Mouse (Mus musculus) Muller cell, postnatal 12 days (primary cell): ENCODE measurements around the gene Nanp.

Experiments
- DNase-seq: peaks from one replicate; pipeline ENCODE4 v3.0.0-alpha.2; 2015; ENCODE audit errors: inconsistent ontology term

The Nanp gene

DNA sequence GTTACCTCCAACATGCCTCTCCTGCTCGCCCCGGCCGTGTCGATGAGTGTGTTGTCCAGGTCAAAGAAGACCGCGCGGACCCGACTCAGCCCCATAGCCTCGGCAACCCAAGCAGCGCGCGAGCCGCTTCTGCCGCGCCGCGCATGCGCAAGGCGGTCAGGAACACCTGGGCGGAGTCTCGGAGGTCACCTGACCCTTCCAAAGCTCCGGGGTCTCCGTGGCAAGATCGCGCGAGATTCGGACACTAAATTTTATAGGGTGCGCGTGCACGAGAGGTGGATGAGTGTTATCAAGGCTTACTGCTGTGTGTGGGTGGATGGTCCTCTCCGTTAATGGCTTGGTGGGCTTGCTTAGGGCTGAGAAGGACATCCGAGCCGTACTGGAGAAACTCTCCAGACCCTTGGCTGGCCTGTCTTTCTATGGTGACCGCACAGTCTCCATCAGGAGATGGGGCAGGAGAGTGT lies at the start of gene Nanp, which contains the start of gene Ninl:
Nanp (minus strand) TSS at position 167 of the 464 bp plus-strand sequence.
Ninl (minus strand) TSS at position 151 of the 464 bp plus-strand sequence.
- DNase-seq = peak; percentile 94

DNA sequence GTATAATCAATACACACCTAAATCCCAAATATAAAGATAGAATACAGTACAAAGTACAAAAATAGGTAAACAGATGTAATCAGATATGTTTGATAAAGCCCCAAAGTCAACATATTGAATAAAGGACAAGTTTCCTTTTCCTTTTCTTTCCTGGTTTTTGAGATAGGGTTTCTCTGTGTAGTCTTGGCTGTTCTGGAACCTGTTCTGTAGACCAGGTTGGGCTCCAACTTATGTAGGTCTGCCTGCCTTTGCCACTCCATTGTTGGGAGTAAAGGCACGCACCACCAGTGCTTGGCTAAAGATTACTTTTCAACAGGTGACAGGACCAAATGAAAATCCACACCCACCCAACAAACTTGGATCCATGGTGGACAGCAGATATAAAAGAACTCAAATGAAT lies 17.4 kb upstream of the Nanp start:
- DNase-seq = no peak

DNA sequence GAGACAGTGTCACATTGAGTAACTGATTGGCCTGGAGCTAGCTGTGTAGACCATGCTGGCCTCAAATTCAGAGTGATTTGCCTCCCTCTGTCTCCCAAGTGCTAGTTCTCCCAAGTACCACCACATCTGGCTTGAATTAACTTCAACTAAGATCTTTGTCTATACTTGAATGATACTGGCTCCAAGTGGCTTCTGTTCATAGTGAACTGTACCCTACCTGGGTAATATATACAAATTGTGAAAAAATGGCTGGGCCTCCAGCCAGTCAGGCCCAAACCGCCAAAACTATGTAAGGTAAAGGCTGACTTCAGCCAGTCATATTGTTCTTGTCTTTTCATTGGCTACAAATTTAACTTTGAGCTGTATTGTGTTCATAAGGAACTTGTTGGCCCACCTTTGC lies 1.2 kb upstream of the Nanp start:
- no peak for DNase-seq

DNA sequence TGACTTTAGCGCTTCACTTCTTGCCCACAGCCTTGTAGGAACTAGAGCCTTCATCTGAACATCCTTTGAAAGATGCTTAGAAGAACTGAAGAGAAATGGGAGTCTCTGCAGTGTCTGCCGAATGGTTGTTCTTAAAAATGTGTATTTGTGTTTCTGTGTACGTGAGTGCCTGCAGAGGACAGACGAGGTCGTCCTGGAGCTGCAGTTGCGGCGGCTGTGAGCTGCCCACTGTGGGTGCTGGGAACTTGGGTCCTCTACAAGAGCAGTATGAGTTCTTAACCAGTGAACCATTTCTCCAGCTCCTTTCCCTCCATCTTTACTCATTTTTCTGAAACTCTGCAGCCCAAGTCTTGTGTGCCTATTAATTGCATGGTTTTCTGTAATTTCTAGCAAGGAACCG lies 528 bp upstream of the Nanp start:
- DNase-seq = no peak

DNA sequence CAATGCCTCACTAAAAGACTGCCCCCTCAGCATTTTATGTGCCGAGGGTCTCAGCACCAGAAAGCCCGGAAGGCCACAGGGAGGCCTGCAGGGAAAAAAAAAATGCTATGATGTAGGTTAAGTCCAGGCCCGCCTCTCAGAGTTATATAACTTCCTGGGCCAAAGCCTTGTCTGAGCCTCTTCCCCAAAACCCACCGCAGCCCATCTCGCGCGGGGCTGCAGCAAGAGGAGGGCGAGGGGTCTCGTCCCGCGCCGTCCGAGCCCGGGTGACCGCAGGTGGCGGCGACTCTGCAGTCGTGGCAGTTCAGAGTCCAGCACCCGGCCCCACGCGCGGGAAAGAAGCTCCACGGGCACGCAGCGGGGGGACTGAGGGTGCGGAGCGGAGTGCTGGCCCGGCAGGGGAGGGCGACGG lies 381 bp downstream of the Nanp start:
- DNase-seq = peak; percentile 72

DNA sequence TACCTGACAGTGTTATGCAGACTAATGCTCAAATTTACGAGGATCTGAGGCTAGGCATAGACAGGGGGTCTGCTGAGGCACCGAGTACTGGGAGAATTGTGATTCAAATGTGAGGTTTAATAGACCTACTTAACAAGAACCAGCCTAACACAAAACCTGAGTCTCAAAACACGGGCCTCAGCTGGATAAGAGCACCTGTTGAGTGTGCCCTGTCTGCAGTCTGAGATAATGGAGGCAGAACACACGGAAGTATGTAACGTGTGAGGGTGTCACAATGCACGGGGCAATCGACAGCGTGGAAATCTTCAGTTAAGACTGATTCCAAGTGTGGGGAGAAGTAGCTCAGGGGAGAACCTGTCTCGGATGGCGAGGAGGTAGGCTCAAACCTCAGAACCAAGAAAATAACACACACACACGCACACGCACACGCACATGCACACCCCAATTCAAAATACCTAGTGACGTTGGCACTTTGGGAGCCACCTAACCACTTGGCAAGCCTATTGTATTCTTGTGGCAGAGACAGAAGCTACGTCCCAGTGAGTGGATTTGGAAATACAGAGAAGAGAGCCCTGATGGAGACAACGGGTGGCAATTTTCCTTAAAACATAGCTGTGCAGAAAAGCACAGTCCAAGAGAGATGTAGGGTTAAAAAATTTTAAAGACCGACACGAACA lies 1.2 kb downstream of the Nanp start:
- DNase-seq = peak; percentile 14

DNA sequence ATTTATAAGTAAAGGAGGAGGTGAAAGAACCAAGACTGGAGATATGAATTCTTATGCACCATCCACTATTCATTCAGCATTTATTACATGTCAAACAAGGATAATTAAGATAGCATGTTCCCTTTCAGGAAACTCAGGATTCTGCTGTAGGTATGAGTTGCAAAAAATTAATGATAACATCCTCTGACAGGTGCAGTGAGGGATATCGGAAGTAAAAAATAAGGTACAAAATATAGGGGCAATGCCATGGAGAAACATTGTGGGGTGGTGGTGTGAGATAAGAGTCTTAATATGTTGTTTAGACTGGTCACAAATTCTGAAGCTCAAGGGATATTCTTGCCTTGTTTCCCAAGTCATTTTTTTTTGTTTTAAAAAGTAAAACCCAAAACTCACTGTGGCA lies 1.9 kb downstream of the Nanp start:
- DNase-seq = no peak

DNA sequence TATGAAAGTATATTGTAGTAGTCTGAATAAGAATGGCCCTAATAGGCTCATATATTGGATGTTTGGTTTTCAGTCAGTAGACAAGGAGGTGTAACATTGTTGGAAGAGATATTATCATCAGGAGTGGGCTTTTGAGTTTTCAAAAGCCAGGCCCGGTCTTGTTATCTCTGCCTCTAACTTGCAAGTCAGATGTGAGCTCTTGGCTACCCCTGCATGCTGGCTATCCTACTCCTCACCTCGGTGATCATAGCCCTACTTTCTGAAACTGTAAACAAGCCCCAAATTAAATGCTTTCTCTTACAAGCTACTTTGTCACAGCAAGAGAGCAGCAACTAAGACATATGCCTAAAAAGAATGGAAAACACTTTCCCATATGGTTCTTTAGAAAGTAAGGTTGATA lies 2.5 kb downstream of the Nanp start:
- no peak for DNase-seq

DNA sequence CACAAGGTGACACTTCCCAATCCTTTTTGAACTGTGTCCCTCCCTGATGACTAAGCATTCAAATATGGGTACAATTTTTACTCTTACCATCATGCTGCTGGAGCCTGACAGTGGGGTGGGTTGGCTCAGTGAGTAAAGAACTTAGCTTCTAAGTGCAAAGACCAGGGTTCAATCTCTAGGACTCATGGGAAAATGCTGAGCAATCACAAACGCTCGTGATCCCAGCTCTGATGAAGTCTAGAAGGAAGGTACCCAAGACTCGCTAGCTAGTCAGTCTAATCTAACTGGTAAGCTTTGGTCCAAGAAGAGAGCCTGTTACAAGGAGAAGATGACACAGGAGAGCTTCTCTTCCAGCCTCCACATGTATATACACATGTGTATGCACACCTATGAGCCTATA lies 4.8 kb downstream of the Nanp start:
- DNase-seq = no peak

DNA sequence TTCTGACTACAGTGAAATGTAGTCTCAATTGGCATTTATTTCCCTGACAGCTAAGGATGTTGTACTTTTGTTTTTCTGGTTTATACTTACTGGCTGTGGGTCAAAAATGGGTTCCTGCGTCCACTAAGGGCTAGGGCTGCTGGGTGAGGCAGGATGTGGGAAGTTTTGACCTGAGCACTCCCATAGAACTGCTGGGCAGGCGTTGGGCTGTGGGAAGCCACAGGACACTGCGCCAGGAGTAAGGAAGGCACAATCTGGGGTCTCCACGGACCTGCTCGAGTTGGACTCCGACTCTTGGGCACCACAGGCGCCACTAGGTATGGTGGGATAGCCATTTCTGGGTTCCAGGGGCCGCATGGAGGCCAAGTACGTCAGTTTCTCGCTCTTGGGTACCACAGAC lies 18.0 kb downstream of the Nanp start:
- no peak for DNase-seq

DNA sequence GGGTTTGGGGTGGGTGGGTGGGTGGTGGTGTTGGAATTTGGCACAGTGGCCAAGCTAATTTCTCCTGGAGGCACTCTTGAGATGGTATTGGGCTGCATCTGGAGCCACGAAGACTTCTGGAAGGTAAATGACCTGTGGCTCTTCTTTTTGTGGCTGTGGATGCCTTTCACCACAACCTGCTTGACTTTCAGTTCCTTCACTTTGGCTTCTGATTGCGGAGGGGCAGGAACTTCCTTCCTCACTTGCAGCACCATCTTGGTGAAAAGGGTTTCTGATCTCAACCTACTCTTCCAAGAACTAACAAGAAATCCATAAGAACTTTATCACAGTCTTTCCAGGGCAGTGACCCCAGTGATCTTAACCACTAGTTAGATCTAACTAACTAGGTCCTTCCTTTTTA lies 23.9 kb downstream of the Nanp start:
- no peak for DNase-seq

DNA sequence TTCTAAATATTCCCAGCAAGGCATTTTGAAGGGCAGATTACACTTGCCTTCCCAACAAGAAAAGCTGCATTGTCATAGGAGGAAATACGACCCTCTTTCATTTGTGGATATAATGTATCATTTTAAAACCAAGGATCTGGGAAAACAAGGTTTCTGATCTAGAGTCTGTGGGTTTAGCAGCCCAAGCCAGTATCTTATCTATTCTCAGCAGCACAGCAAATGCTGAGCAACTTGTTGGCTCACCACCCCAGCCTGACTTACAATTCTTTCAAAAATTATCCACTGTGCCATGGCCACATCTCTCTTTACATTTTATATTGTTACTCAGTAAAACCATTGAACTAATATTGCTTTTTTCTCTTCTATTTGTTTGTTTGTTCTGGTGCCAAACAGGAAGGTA lies 27.9 kb downstream of the Nanp start:
- DNase-seq = no peak

DNA sequence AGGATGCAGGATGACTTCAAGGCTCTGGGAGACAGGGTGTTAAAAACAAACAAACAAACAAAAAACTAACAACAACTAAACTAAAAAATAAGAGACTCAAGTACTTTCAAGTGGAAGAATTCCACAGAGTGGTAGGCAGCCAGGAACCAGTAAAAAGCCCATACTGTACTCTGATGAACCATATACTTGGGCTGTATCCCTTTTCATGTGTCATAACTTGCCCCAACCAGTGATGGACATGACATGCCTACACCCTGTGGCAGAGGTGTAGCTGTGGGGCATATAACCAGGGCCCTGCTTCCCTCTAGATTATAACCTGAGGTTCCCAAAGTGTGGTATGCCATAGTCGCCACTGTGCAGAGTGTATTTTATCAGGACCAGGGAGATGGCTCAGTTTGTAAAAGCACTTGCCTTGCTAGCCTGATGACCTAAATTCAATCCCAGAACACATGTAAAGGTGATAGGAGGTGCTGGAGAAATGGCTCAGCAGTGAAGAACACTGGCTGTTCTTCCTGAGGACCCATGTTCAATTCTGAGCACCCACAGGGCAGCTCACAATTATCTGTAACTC lies 29.6 kb downstream of the Nanp start:
- no peak for DNase-seq

DNA sequence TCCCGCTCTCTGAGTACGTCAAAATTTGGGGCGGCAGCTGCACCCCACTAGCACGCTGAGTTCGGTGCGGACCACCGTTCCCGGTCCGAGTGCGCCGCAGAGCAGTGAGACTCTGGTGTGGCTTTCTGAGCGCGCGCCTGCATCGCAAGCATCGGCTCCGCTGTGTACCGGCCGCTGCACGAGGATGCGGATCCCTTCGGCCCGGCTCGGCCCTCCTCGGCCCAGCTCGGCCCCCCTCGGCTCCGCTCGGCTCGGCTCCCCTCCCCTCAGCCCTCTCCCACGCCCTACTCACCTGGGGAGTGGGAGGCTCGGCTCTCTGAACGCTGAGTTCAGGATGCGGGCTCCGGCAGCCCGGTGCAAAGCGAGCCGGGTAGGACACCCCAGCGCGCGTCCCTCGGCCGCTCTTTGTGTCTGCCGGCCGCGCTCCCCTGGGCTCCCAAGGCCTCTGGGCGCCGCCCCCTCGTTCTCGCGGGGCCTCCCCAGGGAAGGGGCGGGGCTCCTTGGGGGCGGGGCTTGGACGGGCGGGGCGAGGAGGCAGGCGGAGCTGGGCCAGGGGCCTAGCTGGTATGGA lies 30.2 kb downstream of the Nanp start:
- DNase-seq = peak; percentile 94

DNA sequence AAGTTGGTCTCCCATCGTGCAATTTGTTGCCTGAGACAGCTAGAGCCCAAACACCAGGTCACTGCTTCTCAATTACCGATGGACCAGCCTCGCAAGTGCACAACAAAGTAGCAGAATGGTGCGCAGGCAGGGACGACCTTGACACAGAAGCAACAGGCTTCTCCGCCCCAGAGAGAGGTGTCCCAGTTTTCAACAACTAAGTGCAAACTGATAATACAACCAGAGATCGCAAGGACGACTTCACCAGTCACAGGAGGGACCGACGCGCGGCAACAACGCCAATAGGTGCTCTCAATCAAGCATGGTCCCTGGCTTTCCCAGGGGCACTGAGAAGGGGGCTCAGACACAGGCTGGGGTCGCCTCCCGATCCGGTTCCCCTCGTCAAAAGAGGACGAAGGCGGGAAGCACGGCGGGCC lies 30.7 kb downstream of the Nanp start:
- no peak for DNase-seq

DNA sequence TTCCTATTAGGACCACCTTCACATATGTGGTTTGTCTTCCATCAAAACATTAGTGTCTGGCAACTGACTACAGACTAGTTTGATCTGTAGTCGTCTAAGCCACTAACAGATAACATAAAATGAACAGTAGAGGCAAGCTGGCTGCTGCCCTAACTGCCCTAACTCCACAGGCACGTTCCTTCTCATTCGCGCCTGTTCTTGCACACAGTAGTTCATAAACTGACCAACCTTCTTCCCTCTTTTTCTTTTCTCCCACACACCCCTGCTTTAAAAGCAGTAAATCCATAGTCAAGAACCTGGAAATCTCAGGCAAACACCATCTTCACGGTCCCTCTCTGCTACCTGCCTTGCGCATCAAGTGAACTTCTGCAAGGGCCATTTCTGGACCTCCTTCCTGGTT lies 31.2 kb downstream of the Nanp start:
- DNase-seq = no peak

DNA sequence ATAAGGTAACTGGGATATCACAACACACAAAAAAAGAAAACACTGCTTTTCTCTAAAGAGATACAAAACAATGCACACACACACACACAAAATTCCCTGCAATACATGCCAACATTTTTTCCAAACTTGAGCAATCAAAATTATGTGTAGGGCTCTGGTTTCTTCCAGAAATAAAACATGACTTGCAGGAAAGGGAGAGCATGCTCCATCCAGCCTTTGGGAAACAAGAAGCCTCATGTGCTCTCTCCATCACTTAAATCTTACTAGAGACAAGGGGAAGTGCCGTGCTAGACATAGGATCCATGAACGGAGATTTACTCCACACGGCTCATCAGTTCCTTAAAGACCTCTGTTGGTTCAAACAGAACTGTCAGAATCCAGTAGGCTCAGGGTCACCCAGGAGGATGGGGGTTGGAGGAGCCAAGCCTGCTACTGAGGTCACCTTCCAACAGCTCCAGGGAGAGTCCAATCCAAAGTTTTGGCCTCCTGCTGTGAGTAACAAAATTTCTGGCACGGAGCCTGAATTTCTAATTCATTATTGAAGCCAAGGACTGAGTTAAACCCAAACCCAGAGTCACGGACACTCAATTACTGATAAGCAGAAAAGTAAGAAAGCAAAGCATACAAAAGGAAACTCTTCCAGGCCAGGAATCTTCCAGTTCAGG lies 32.8 kb downstream of the Nanp start:
- DNase-seq = peak; percentile 34

DNA sequence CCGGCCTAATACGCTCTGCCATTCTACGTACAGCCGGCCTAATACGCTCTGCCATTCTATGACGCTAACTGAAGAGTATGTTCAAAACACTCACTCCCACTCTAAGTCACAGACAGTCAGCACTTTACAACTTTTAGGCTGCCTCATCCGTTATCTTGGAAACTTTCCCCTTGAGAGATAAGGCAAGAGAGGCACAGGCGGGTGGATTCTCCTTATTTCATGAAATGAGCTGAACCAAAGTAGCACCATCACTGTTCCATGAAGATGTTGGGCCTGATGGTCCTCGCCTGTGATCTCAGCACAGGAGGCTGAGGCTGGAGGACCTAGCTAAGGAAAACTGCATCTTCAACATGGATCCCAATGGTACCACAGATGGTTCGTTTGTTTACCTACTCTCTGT lies 34.8 kb downstream of the Nanp start:
- no peak for DNase-seq

DNA sequence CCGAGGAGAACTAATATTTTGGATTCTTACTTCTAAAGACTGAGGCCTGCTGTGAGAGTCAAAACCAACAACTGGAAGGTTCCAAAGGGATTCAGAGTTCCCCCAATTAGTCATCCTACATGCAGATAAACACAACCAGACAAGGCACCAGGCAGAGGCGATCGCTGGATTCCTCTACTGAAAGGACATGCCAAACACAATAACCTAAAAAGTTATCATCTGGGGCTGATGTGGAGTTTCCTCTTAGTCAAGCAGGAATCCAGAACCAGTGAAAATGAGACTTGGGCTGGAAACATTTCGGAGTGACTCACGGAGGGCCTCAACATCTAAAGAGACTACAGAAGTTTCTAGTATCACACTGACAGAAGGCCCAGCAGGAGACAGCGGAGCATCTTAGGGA lies 35.4 kb downstream of the Nanp start:
- peak; percentile 70 for DNase-seq

DNA sequence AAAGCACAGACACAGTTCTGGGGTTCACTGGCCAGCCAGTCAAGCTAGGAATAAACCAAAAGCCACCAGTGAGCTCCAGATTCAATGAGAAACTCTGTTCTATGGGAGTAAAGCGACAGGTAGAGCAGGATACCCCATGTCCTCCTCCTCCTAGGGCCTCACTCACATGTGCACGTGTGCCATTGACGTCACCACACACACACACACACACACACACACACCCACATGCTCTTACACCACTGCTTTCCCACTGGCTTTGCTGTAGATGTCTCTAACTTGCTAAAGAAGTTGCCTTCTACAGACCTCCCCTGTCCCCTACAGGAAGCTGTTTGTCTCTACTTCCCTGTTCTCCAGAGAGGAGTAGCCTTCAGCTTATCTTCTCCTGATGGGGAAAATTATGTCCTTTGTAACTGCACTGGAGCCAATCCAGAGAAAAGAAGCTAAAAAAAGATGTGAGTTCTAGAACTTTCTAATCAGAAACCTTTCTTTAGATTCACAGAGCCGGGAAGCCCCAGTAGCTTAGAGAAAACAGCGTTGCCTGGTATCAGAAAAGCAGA lies 37.5 kb downstream of the Nanp start:
- no peak for DNase-seq

DNA sequence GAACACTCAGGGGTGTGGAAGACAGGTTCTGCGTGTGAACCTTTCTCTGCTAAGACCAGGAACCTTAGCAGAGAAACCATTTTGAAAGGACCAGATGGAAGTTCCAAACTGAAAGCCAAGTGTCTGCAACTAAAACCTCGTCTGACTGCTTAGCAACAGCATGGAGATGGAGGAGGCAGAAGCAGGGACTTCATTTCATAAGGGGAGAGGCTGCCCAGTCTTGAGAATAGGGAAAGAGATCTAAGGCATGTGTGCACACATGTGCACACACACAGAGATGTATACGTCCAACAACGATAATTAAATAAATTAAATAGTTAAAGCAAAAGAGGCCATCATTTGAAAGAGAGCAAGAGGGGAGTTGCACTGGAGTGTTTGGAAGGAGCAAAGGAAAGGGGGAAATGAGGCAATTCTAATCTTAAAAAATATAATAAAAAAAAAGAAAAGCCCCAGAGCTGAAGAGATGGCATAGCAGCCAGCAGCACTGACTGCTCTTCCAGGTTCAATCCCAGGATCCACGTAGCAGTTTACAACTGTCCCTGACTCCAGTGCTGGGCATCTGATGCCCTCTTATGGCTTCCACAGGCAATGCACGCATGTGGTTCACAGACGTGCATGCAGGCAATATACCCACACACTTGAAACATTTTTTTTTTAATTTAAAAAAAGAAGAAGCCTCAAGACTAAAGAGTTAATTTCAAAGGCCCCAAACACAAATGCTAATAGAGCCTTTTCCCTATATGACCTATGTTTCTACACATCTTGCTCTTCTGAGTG lies 38.6 kb downstream of the Nanp start:
- peak; percentile 24 for DNase-seq

DNA sequence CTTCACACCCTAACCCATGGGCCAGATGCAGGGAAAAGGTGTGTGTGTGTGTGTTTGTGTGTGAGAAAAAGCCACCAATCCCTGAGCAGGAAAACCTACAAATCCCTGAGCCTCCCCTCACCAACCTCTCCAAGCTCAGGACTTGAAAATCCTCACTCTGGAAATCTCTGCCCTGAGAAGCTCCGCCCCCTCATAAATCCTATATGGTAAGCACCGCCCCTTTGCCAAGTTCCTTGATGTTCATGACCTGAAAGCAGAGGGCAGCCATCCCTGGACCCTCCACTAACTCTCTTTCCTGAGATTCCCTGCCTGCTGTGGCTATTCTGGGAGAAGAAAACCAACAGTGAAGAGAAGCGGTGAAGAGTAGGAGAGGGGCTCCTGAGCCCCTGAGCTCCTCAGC lies 40.2 kb downstream of the Nanp start:
- no peak for DNase-seq
